ENCODE assay signal across 11 mouse cellular contexts in genomic region chr13:104295472-104295871, GRCm38 (mm10).
"Had no signal": no experiment of that assay in that cellular context is flagged by ENCODE, and none has a peak within 500 bp of the region (broad histone marks: within the 10 kb centered on the region; RNA-seq: fewer than 3 reads in every experiment).

No protein-coding gene starts in this region.

- DNase-seq: lung, adult 18-20 months; lung, embryonic 14.5 days; lung, postnatal 10 days; lung, postnatal 4 days; retina, postnatal 1 day; right cerebral cortex, postnatal 14 days; thymus, adult 2 months; thymus, postnatal 25 days; thymus, postnatal 4 days had no signal

- ATAC-seq: midbrain, embryonic 13.5 days; midbrain, embryonic 15.5 days had no signal
